8 mouse cellular contexts compared by ENCODE assay signal in genomic region chr1:77545035-77545434, GRCm38 (mm10).
"Had no signal": no experiment of that assay in that cellular context is flagged by ENCODE, and none has a peak within 500 bp of the region (broad histone marks: within the 10 kb centered on the region; RNA-seq: fewer than 3 reads in every experiment).

No protein-coding gene starts in this region.

- H3K27me3 ChIP-seq: kidney, embryonic 15.5 days; limb, embryonic 13.5 days; neural tube, embryonic 15.5 days had no signal

- H3K4me1 ChIP-seq: kidney, embryonic 15.5 days; limb, embryonic 13.5 days had no signal

- H3K4me3 ChIP-seq: kidney, embryonic 15.5 days; limb, embryonic 13.5 days; myocyte; neural tube, embryonic 15.5 days had no signal

- H3K9ac ChIP-seq: kidney, embryonic 15.5 days; limb, embryonic 13.5 days; liver, embryonic 14.5 days; neural tube, embryonic 15.5 days had no signal

- H3K4me2 ChIP-seq: kidney, embryonic 15.5 days; limb, embryonic 13.5 days; neural tube, embryonic 15.5 days had no signal

- H3K36me3 ChIP-seq: kidney, embryonic 15.5 days; limb, embryonic 13.5 days; neural tube, embryonic 15.5 days had no signal

- H3K9me3 ChIP-seq: kidney, embryonic 15.5 days; limb, embryonic 13.5 days; neural tube, embryonic 15.5 days had no signal

- H3K27ac ChIP-seq: kidney, embryonic 15.5 days; limb, embryonic 13.5 days; liver, embryonic 14.5 days; neural tube, embryonic 15.5 days had no signal

- DNase-seq: kidney, postnatal 14 days; lung, adult 18-20 months; thymus, postnatal 36 days had no signal
